Mouse (Mus musculus) embryonic fibroblast, embryonic 13.5 days (primary cell): ENCODE measurements at regions not wholly inside any gene's neighbourhood (a gene's known extent, or its start where the extent isn't known, plus 50 kb on each side); places are given as distances from the start of the nearest gene placed in this dataset.

ENCODE experiments used
- CTCF ChIP-seq: IDR thresholded peaks from 2 replicates; pipeline ENCODE4 v1.5.1; 2011; ENCODE audit warnings: mild to moderate bottlenecking, control low read depth, low read length, moderate library complexity, borderline replicate concordance; ENCODE audit not compliant: insufficient read depth
- POLR2A ChIP-seq: IDR thresholded peaks from 2 replicates; pipeline ENCODE4 v1.6.1; 2011; ENCODE audit warnings: low read depth, mild to moderate bottlenecking, control low read depth, low read length, moderate library complexity

DNA sequence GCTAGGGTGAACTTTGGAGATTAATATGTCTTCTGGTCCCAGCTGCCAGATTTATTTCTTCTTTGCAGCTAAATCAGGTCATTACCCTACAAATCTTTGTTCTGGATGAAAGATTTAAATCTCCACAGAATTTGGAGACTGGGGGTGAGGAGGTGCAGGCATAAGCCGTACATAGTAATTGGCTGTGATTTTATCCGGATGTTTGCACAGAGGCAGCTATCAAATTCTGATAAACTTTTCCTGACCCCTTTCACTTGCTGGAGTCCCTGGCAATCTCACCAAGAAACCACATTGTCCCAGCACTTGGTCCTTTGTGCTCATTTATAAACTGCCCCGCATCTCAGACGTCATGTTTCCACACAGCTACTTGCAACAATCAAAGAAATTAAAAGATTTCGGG is 128.8 kb upstream of the Map3k7 start:
- TF ChIP-seq POLR2A (no peak), CTCF (no peak)
